Mouse (Mus musculus) right cerebral cortex, postnatal 25 days (tissue): ENCODE results near the gene Treml4.
"Not testable (repeated sequence)": the region's sequence is repeated elsewhere in the genome, so short reads cannot be mapped to it uniquely, and the experiment has no call there.

Experiments used
- DNase-seq: peaks from one replicate; pipeline ENCODE4 v3.0.0; 2022

Treml4 gene

GRCm38 (mm10) chr17:48275736-48276135 lies 11.6 kb downstream of the Treml4 start:
- DNase-seq, result no peak

- no peak for DNase-seq
Observed at GRCm38 (mm10) chr17:48278381-48278780, 14.3 kb downstream of the Treml4 start.

GRCm38 (mm10) chr17:48279002-48279401 lies 14.9 kb downstream of the Treml4 start:
- no peak for DNase-seq

- no peak for DNase-seq
Observed at GRCm38 (mm10) chr17:48280943-48281738, 17.0 kb downstream of the Treml4 start.

- no peak for DNase-seq
Observed at GRCm38 (mm10) chr17:48281739-48282085, 17.6 kb downstream of the Treml4 start.

- no peak for DNase-seq
Observed at GRCm38 (mm10) chr17:48286765-48287164, 22.7 kb downstream of the Treml4 start.

- no peak for DNase-seq
Observed at GRCm38 (mm10) chr17:48287276-48287675, 23.2 kb downstream of the Treml4 start.

GRCm38 (mm10) chr17:48293500-48294194 lies 29.6 kb downstream of the Treml4 start:
- DNase-seq, result no peak

- no peak for DNase-seq
Observed at GRCm38 (mm10) chr17:48299203-48299602, 35.1 kb downstream of the Treml4 start, which contains the start of gene Treml2. Treml2 (plus strand) TSS chr17:48299498.

GRCm38 (mm10) chr17:48299756-48300155 lies 35.7 kb downstream of the Treml4 start:
- DNase-seq, result no peak

- no peak for DNase-seq
Observed at GRCm38 (mm10) chr17:48300199-48300598, 36.1 kb downstream of the Treml4 start.

GRCm38 (mm10) chr17:48300861-48301260 lies 36.8 kb downstream of the Treml4 start:
- DNase-seq, result no peak

- DNase-seq, result no peak
Observed at GRCm38 (mm10) chr17:48301792-48302191, 37.7 kb downstream of the Treml4 start.

- DNase-seq, result no peak
Observed at GRCm38 (mm10) chr17:48312124-48312523, 48.0 kb downstream of the Treml4 start.

GRCm38 (mm10) chr17:48315905-48316579 lies 51.9 kb downstream of the Treml4 start, which contains the start of gene B430306N03Rik:
B430306N03Rik (plus strand) TSS chr17:48316141.
- not testable (repeated sequence) for DNase-seq

GRCm38 (mm10) chr17:48318686-48319085 lies 54.6 kb downstream of the Treml4 start:
- no peak for DNase-seq

- DNase-seq, result no peak
Observed at GRCm38 (mm10) chr17:48321279-48321678, 57.2 kb downstream of the Treml4 start.

GRCm38 (mm10) chr17:48323236-48323635 lies 59.1 kb downstream of the Treml4 start:
- no peak for DNase-seq

GRCm38 (mm10) chr17:48324258-48324657 lies 60.2 kb downstream of the Treml4 start:
- DNase-seq, result no peak
